Mouse (Mus musculus) mouse embryonic stem cell (cell line): ENCODE measurements around the gene AF067063.
"Not testable (repeated sequence)": the region's sequence is repeated elsewhere in the genome, so short reads cannot be mapped to it uniquely, and the experiment has no call there.

Experiments
- in situ Hi-C, 2 experiments: fragments of 300-500 bp; cut with MboI; formaldehyde crosslinking; loops; 1 replicate in 1 of 2; 3 replicates in 1 of 2; pipeline ENCODE4 v1.14.3; 2019 to 2020; ENCODE audit warnings: low sequenced_read_pairs in 2 of 2, low pct_unique_long_range_greater_than_20kb in 1 of 2, mixed read lengths in 1 of 2; ENCODE audit not compliant: unreplicated experiment in 1 of 2

Gene AF067063

DNA sequence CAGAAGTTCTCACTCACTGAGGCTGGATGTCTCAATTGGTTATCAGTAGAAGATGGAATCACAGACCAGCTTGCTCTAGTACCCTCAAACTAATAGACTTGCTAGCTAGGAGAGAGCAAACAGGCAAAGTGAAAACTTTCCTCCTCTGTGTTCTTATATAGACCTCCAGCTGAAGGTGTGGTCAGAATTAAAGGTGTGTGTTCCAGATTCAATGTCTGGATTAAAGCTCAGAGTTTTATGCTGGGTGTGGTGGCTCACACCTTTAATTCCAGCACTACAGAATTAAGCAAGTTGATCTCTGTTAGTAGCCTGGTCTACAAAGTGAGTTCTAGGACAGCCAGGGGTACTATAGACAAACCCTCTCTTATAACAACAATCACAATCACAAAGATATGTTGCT, at the start of gene AF067063:
Gene AF067063, minus strand, starts transcription at position 101 of the 400 bp plus-strand sequence.
- in situ Hi-C loops = not testable (repeated sequence)

DNA sequence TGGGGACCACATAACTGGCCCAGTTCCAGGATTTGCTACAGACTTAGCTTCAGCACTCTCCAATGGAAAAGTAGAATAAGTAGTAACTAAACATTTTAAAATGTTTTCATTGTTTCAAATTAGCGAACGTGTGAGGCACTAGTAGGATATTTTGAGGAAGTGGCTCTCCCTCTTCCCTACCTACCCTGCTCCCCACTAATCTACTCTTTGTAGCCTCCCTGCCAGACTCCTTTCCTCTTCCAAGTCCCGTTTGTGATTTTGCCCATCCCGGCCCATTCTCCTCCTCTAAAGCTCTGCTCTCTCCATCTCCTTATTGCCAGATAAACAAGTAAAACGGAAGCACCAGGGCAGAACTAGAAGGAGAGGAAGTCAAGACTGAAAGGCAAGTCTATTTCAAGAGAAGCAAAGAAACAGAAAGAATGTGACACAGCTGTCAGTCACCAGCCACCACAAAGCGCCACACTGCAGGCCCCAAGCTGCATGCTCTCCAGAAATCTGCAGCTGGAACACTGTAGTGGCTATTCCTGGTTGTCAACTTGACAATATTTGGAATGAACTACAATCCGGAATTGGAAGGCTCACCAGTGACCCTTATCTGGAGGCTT, 34.5 kb upstream of the AF067063 start:
- in situ Hi-C loops = not testable (repeated sequence)

DNA sequence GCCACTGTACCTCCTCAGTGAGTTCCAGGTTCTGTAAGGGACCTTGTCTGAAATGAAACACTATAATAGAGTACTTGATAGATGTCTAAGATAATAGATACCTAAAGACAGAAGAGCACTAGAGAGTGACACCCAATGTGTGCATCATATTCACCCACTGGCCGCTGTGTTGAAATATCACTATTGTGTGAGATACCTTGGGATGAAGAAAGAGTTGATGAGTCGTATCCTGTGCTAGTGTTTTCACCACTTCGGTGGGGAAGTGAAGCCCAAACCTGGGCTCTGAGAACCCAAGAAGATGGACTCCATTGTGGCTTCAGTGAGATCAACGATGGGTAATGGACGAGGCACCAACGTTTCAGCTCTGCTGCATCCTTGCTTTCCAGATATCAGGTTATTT, 32.4 kb upstream of the AF067063 start:
- in situ Hi-C loops = not testable (repeated sequence)

DNA sequence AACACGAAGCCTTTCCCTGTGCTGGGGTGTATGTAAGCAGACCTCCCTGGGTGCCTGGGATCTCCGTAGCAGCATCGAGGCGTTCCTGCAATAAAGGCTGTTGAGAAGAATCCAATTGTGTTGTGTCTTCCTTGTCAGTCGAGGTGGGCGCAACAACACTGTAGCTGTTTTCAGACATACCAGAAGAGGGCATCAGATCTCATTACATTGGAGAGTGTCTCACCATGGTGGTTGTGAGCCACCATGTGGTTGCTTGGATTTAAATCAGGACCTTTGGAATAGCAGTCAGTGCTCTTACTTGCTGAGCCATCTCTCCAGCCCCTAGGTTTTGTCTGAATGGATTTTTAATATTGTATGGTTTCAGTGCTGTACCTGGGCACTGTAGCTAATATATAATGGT, 10.0 kb upstream of the AF067063 start:
- in situ Hi-C loops = not testable (repeated sequence)

DNA sequence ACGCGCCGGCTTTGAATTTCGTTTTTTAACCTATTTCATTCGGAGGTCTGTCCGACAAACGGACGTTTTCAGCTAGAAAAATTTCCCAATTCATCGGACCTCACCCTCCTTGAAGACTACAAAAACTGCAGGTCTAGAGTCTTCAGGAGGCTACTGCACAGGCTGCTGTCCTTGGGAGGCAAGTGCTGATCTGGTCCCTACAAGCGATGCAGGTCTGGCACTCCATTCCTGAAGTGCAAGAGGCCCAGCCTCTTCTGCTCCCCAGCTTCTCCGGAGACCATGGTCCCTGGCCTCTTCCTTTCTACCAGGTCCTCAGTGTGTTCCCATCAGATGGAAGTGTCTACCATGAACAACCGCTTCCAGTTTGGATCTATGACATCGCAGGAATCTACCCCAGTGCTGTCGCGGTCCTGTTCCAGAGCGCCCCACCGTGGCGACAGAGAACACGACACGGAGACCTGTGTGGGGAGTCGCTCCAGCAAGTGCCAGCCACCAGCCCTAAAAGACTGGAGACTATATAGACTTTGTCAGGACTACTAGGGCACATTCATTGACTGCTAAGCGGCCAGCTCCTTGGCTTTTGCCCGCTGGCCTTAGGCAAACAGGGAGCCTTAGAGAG, 7.8 kb upstream of the AF067063 start:
- in situ Hi-C loops = not testable (repeated sequence)

DNA sequence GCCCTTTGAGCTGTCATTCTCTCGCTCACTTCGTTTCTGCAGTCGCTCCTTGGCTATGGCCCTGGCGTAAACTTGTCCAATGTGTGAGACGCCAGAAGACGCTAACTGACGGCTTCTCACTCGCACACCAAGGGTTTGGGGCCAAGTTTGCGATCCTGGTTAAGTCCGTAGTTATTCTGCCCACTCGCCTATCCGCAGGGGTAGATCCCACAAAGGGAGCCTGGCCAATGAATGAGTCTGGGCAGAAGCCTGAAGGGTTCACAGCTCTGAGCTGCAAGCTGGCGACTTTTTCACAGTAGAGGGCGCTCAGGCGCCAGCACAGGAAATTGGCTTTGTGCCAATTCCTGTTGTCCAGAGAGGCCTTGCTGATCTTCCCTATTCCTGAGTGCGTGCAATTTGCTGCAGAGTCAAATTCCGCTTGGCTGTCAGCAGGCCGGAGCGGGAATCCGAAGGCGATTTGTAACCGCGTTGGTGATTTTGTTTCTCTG, 6.4 kb upstream of the AF067063 start:
- in situ Hi-C loops = not testable (repeated sequence)

DNA sequence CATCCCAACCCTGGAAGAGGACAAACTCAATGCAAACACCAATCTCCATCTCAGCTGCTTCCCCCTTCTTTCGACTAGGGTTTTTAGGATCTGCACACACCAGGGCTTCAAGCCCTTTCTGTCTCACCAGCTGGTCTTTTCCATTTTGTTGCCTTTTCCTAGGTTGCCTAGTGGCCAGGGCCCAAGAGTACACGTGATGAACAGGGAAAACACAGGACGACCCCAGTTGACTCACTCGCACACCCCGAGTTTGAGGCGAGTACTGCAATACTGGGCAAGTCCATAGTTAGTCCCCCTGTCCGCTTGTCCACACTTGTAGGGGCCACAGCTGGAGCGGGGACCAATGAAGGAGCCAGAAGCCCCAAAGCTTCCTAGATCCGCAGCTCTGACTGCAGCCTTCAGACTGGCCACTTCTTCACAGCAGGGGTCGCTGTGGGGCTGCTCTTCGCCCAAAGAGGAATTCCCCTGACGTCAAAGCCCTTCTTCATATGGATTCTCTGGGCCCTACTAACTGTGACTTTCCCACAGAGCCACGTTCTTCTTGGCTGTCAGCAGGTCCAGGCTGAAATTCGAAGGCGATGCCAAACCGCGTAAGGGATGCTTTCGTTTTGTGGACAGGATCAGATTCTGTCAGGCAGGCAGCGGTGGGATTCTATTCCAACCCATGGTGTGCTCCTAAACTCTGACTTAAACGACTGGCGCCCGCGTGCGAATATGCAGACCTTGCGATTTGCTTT, 5.5 kb upstream of the AF067063 start, which contains the start of gene D13Ertd608e:
Gene D13Ertd608e, plus strand, starts transcription at position 687 of the 737 bp plus-strand sequence.
- in situ Hi-C loops = not testable (repeated sequence)

DNA sequence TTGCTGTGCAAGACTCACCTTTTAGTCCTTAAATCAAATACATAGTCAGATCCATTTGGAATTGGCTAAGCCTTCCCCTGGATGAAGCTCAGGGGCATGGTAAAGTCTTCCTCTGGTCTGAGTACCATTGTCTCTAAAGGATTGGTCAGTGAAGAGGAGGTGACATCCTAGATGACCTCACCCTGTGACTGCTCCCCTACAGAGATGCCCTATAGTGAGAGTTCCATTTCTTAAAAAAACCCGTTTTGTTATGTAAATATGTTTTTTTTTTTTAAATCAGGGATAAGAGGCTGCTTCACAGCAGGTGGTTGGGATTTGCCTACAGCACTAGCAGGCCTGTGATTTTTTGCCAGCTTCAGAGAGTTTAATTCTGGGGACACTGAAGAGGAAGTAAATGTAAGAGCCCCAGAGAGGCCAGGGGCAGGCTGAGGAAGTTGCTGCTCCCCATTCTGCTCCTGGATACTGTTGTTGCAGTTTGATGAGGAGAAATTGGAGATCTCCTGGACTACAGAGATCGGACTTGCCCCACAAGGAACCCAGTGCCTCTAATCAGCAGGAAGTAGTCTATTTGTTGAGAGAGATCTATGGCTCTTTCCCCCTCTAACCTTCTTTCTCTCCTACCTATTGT, 12.3 kb downstream of the AF067063 start:
- in situ Hi-C loops = no loop called here

DNA sequence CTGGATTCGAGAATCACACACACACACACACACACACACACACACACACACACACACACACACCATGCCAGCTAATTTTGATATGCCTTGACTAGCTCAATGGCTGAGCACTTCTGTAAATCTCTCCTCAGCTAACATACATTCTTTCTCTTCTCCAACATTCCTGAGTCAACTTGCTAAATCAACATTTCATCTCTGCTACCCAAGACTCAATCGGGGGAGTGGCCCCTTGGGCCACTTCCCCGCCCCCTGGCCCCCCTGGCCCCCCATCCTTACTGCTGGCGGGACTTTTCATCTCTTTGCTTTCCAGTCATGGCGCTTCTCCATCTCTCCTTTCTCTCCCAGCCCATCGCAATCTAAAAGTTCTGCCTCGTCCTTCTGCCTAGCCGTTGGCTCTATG, 13.2 kb downstream of the AF067063 start:
- in situ Hi-C loops = no loop called here

DNA sequence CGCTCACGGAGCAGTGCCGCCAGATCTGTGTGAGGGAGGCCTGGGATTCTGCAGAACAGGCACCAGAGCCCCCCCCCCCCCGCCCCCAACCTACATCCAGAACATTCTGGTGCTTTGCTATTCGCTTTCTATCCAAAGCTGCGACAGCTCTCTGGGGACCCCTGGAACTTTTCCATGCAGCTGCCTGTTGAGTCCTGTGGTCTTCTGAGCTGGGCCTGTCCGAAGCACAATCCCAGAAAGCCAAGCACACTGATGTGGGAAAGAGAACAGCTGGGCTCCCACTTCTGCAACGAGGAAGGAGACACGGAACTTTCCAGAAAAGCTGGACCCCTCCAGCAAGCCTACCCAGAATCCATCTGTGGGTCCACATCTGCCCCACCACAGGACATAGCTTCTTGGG, 20.0 kb downstream of the AF067063 start:
- in situ Hi-C loops = no loop called here

DNA sequence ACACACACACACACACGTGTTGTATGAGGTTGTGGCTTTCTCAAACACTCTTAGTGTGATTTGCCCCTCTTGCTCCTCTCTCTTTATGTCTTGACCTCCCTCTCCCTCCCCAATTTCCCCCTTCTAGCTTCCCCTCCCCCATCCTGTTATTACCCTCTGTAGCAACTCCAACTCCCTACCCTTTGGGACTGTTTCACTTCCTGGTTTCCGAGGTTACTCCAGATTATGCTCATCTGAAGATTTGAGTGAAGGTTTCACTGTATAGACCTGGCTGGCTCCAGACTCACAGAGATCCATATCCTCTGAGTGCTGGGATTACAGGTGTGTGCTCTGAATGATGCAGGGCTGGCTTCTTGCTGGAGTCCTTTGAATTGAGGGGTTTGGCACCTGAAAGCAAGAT, 21.1 kb downstream of the AF067063 start:
- in situ Hi-C loops = no loop called here

DNA sequence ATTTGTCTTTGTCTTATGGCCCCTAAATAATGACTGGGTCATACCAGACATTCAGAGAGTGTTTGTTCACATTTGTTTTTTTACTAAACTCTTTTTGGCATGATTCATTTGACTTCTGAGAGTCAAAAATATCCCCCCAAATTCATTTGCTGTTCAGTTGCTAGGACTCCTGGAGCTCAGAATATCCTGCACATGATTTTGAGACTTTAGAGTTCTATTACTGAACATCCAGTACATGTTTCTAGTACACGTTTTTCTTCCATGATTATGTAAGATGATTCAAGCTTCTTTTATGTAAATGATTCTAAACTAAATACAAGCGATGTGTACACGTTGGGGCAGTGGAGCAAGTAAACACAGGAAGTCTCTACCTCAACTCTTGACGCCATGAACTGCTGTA, 32.4 kb downstream of the AF067063 start:
- in situ Hi-C loops = no loop called here

DNA sequence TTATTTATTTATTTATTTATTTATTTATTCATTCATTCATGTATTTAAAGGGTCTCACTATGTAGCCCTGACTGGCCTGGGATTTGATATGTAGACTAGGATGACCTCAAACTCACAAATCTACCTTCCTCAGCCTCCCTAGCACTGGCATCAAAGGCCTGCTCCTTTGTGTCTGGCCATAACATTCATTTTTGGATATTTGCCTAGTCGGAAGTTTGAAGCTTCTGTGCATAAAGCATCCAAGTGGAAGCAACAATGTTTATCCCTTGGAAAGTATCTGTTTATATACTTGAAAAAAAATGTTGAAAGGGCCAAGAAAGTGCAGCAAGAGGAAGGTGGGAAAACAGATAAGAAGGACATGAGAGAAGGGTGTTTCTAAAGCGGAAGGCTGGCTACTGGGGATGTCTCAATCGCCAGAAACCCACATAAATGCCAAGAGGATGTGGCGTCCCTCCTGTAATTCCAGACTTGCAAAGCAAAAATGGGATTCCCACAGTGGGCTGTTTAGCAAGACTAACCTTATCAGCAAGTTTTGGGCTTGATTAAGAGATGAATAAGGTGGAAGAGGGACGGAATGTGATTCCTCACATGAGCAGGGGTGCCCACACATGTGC, 37.1 kb downstream of the AF067063 start:
- in situ Hi-C loops = no loop called here

DNA sequence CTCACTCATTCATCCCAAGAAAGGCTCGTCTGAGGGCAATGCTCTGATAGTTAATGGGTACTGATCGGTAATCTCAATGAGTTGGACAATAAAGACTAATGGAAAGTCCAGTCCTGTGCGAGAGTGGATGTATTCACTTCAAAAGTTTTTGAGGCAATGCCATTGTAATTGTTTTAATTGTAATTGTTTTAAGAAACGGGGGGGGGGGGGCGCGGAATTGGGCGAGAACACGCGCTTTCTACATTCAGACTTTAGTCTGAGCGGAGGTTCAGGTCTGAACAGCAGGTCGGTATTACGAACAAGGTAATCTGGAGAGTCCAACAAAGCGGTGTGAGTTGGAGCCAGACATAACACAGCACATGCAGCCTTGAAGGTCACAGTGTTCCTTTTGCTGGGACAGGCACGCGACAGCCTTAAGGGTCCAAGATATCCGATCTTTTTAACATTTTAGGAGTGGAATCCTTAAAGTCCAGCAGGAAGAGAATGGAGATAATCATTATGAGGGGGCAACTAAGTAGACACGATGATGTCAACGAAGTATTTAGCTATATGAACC, 38.4 kb downstream of the AF067063 start:
- in situ Hi-C loops = no loop called here

DNA sequence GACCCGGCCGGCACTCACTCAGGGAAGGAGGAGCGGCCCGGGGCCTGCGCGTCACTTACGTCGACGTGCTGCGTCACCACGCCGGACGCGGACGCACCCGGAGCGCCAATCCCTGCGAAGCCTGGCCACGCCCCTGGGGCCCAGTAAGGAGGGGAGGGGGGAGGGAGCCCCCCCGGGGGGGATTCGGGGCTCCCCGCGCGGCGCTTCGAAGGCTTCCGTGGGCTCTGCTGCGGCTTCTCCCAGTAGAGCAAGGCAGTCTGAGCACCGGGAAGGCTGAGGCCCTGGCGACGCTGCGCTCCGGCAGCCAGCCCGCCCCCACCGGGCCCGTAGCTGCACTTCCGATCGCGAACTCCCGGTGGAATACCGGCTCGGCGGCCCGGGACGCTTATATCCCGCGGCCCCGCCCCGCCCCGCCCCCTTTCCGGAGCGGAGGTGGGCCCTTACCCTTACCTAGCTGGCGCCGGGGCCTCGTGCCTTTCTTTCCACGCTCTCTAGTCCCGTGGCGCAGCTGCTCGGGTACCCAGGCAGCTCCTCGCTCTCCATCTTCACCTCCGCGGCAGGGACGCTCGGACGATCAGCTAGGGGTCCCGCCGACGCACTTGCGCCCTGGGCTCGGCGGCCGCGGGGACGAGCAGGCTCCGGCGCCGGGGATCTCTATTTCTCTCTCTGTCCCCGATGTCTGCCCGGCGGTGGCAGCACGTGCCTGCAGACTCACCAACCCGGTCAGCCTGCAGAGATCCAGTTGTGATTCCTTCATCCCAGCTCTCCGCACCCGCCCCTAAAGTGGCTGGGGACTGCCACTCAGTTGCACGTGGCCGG, 39.0 kb downstream of the AF067063 start, which contains the start of gene Zfp131:
Gene Zfp131, minus strand, starts transcription at position 129 of the 819 bp plus-strand sequence.
- in situ Hi-C loops = no loop called here

DNA sequence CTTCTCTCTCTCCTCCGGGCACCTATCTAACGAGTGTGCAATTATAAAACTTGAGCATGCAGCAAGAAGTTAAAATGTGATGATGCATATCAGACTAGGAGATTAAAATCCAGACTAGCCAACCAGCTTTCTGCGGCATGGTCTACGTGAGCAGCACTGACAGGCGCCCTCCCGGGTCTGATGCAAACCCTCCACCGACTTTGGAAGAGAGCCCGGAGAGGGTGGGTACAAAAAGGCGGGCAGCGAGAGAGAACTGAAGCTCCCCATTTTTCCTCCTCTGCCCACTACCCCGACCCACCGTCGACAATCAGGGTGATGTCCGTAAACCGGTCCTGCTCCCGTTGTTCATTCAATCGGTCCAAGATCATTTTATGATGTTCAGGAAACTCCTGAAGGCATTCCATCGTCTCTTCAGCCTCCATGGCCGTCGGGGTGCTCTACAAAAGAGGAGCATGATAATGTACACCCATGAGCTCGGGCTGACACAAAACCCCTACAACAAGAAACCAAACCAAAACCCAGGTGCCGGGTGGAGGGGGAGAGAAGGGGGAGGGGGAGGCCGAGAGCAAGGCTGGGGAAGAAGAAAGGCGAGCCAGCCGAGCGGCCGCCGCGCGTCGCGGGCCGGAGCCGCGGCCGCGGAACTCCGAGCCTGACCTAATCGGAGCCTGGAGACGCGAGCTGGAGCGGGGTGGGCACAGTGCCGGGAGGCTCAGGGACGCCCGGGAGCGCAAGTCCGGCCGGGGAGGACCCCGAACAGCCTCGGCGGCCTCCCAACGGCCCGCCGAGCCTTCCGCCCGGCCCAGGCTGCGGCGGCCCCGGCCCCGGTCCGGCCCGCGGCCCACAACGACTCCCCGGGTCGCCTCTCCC, 39.9 kb downstream of the AF067063 start:
- in situ Hi-C loops = no loop called here

DNA sequence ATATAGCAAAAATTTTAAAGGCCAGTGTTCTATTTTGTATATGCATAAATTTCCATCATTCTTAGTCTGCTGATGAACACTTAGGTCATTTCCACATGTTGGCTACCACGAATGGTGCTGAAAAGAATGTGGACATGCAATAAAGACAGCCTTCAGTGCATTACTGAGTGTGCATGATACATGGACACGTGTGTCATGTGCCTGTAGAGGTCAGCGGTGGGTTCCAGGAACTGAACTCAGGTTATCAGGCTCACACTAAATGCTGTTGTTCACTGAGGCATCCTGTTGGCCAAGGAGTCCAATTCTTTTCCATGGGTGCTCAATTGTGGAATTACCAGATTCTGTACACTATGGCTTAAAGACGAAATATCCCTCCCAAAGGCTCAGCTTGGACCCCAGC, 46.4 kb downstream of the AF067063 start:
- in situ Hi-C loops = no loop called here
